Mouse (Mus musculus) embryonic facial prominence, embryonic 10.5 days (tissue): ENCODE measurements at regions not wholly inside any gene's neighbourhood (a gene's known extent, or its start where the extent isn't known, plus 50 kb on each side); places are given as distances from the start of the nearest gene placed in this dataset.
"Not testable (repeated sequence)": the region's sequence is repeated elsewhere in the genome, so short reads cannot be mapped to it uniquely, and the experiment has no call there.

Source experiments
- DNase-seq: peaks from one replicate; pipeline ENCODE4 v3.0.0-alpha.2; 2017; ENCODE audit warnings: low spot score
- H3K27ac ChIP-seq: fragments of 300-500 bp; sonication (generic); replicated peaks from 2 replicates; pipeline ENCODE4 v1.5.1; 2016; ENCODE audit warnings: mild to moderate bottlenecking
- H3K27me3 ChIP-seq: fragments of 300-500 bp; sonication (generic); replicated peaks from 2 replicates; pipeline ENCODE4 v1.6.1; 2016; ENCODE audit warnings: low read depth, mild to moderate bottlenecking; ENCODE audit not compliant: poor library complexity, severe bottlenecking
- H3K36me3 ChIP-seq: fragments of 300-500 bp; sonication (generic); replicated peaks from 2 replicates; pipeline ENCODE4 v1.6.1; 2016; ENCODE audit warnings: mild to moderate bottlenecking, moderate library complexity
- H3K4me1 ChIP-seq: fragments of 300-500 bp; sonication (generic); 2 replicates; pipeline ENCODE4 v1.6.1; 2016
- H3K4me3 ChIP-seq: fragments of 300-500 bp; sonication (generic); 2 replicates; pipeline ENCODE4 v1.5.1; 2016; ENCODE audit warnings: mild to moderate bottlenecking, moderate library complexity
- H3K9me3 ChIP-seq: fragments of 300-500 bp; sonication (generic); 2 replicates; pipeline ENCODE4 v1.6.1; 2016; ENCODE audit warnings: mild to moderate bottlenecking
- WGBS: fragments of 180-500 bp; shearing (Covaris S2); methylation state at CpG from one replicate; pipeline ENCODE4 v1.1.7; 2016; 5-methylcytosine and 5-hydroxymethylcytosine counted together

DNA sequence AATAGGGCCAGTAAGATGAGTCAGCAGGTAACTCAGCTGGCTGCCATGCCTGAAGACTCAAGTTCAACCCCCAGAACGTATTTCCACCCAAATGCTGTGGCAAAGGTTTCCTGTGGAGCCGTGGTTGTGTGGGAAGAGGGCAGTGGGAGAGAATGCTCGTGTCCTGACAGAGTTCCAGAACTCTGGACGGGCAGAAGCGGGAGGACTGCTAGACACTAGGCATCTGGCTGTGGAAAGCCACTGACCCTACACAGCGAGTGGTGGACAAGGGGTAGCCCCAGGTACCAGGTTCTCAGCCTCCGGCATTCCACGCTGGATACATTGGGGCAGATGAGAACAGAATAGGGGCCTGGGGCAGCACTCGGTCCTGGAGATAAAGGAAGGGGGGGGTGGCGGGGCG is 69.6 kb upstream of the Acsl3 start:
- WGBS: 82% methylated on average over 11 of the region's 11 CpGs
- no peak overlapping the region for H3K4me3 ChIP-seq
- no peaks in the 10 kb centered on the region for H3K36me3 ChIP-seq
- DNase-seq: no peak
- H3K4me1 ChIP-seq: peaks cover 10% of the 10 kb centered on the region
- 0 out of 2 replicates have a peak overlapping the region, but pooled peaks have one; percentile 6 for H3K27ac ChIP-seq
- H3K27me3 ChIP-seq: no peaks in the 10 kb centered on the region
- H3K9me3 ChIP-seq: no peaks in the 10 kb centered on the region

- H3K4me1 ChIP-seq, H3K27me3 ChIP-seq, H3K9me3 ChIP-seq, H3K4me3 ChIP-seq, H3K36me3 ChIP-seq: not testable (repeated sequence)
- WGBS: 61% methylated on average over 1 of the region's 1 CpGs
- H3K27ac ChIP-seq: 0 out of 2 replicates have a peak overlapping the region, but pooled peaks have one; percentile 6
- DNase-seq: peak; percentile 18
Observed at GRCm38 (mm10) chr1:78588660-78589059, 69.0 kb upstream of the Acsl3 start.

DNA sequence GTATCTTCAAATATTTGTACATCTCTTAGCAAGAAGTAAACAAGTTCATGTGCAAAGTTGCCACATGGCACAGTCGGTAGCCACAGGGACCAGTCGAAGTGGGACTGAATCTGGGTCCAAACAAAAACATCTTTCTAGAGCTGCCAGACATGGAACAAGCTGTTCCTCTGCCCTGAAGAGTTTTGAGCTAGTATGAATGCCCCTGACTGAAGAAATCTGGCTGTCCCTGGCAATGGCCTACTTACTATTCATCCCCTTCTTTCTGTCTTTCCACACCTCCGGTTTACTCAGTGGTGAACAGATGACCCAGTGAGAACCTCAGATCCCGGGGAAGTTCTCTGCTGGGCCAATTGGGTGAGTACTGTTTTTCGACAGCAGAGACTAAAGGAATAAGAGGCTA is 67.1 kb upstream of the Acsl3 start:
- 87% methylated on average over 5 of the region's 5 CpGs for WGBS
- no peaks in the 10 kb centered on the region for H3K27me3 ChIP-seq
- no peak for DNase-seq
- H3K4me1 ChIP-seq: peaks cover 22% of the 10 kb centered on the region
- no peak overlapping the region for H3K27ac ChIP-seq
- no peaks in the 10 kb centered on the region for H3K9me3 ChIP-seq
- H3K4me3 ChIP-seq: no peak overlapping the region
- H3K36me3 ChIP-seq: no peaks in the 10 kb centered on the region

DNA sequence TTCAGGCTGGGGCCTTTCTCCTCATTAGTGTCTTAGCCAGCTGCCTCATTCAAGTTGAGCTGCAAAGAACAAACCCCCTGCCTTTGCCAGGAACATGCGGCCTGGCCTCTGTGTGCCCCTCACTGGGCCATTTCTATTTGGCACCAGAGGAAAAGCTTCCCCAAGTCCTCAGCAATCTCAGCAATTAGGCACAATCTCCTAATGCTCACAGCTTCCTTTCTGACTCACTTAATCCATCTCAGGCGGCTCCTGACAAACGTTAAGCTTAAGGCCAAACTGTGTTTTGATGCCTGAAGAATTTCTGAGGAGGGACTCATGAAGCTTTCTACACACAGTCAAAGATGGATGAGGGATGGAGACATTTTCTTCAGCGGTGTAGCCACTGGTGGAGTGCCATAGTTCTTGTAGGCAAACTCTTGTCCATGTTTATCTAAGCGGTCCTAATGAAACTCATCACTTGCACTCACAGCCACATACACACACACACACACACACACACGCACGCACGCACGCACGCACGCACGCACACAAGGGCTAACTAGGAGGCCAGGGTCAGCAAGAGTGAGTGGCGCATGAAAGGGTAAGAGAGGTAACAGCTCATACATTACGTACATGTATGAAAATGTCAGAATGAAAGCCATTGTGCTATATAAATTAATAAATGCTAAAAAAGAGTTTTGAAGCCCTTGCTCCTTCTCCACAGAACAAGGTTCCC is 63.5 kb upstream of the Acsl3 start:
- Histone ChIP-seq H3K4me1 (peaks cover 24% of the 10 kb centered on the region), H3K27me3 (no peaks in the 10 kb centered on the region), H3K27ac (no peak overlapping the region; the same call in 1 of the 2 replicates), H3K9me3 (no peaks in the 10 kb centered on the region), H3K4me3 (no peak overlapping the region), H3K36me3 (no peaks in the 10 kb centered on the region)
- DNase-seq: no peak
- 77% methylated on average over 14 of the region's 14 CpGs for WGBS

DNA sequence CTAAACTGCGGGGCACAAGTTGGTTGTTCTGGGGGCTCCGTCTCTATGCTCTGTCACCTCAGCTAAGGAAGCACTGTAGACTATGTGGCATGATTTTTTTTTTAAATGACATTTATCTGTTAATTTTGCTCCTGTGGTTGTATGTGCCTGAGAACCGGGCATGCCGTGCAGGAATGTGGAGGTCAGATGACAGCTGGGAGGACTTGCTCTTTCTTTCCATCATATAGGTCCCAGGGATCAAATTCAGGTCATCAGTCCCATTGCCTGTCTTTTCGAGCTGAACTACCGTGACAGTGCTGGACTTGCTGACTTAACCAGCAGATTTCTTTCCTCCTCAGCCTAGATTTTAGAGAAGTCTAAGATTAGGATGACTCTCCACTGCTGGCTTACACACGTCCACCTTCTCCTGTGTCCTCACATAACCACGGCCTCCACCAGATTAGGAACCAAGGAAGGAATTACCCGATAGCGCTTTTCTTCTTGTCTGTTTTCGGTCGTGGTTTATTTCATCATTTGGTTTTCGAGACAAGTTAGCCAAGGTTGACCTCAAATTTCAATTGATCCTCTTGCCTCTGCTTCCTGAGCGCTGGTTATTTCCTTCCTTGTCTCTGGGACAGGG is 62.0 kb upstream of the Acsl3 start:
- no peaks in the 10 kb centered on the region for H3K9me3 ChIP-seq
- H3K27me3 ChIP-seq: no peaks in the 10 kb centered on the region
- no peak overlapping the region for H3K27ac ChIP-seq
- no peak for DNase-seq
- no peaks in the 10 kb centered on the region for H3K36me3 ChIP-seq
- H3K4me3 ChIP-seq: no peak overlapping the region
- H3K4me1 ChIP-seq: peaks cover 29% of the 10 kb centered on the region
- 74% methylated on average over 14 of the region's 14 CpGs for WGBS

- WGBS: 83% methylated on average over 5 of the region's 5 CpGs
- H3K4me3 ChIP-seq: no peak overlapping the region
- no peaks in the 10 kb centered on the region for H3K9me3 ChIP-seq
- H3K36me3 ChIP-seq: no peaks in the 10 kb centered on the region
- DNase-seq: no peak
- H3K27me3 ChIP-seq: no peaks in the 10 kb centered on the region
- peaks cover 46% of the 10 kb centered on the region for H3K4me1 ChIP-seq
- H3K27ac ChIP-seq: no peak overlapping the region
Observed at GRCm38 (mm10) chr1:78598561-78598960, 59.1 kb upstream of the Acsl3 start.

- H3K27ac ChIP-seq: no peak overlapping the region
- no peaks in the 10 kb centered on the region for H3K27me3 ChIP-seq
- 18% methylated on average over 1 of the region's 1 CpGs for WGBS
- no peak overlapping the region for H3K4me3 ChIP-seq
- no peak for DNase-seq
- H3K9me3 ChIP-seq: no peaks in the 10 kb centered on the region
- H3K36me3 ChIP-seq: no peaks in the 10 kb centered on the region
- H3K4me1 ChIP-seq: peaks cover 33% of the 10 kb centered on the region
Observed at GRCm38 (mm10) chr1:78600666-78601065, 57.0 kb upstream of the Acsl3 start.

DNA sequence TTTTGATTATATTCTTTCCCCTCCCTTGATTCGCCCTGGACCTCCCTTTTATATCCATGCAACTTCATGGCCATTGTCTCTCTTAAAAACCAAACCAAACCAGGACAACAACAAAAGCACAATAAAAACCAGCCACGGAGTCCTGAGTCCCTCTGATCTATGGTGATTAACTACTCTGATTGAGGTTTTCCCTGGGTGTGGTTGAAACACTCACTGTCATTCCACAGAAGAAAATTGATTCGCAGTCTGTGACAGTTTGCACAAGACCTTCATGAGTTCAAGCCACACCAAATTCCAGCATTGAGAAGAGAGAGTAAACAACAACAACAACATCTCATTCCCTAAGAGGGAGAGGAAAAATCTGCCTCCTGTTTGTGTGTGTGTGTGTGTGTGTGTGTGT is 56.1 kb upstream of the Acsl3 start:
- Histone ChIP-seq H3K27ac (peak overlapping the region; percentile 30; the same call in 1 of the 2 replicates), H3K4me3 (no peak overlapping the region), H3K27me3 (no peaks in the 10 kb centered on the region), H3K4me1 (peaks cover 28% of the 10 kb centered on the region), H3K9me3 (no peaks in the 10 kb centered on the region), H3K36me3 (no peaks in the 10 kb centered on the region)
- 29% methylated on average over 3 of the region's 3 CpGs for WGBS
- no peak for DNase-seq

DNA sequence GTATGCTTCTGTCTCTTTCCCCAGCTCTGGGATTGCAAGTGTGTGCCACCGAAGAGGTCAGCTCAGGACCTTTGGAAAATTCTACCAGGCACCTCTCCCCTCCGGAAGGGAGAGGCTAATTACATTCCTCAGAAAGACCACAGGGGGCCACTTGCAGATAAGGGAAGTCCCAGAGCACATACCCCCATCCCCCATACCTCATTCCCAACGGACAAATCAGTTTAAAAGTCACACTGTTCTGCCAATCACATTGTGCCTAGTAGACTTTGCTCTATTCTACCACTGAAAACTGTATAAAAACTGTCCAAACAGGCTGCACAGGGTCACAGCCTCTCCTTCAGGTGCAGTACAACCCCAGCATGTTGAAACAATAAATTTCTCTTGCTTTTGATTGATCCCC is 55.6 kb upstream of the Acsl3 start:
- Histone ChIP-seq H3K9me3 (no peaks in the 10 kb centered on the region), H3K27ac (peak overlapping the region; percentile 30), H3K27me3 (no peaks in the 10 kb centered on the region), H3K4me1 (peaks cover 28% of the 10 kb centered on the region), H3K36me3 (no peaks in the 10 kb centered on the region), H3K4me3 (no peak overlapping the region)
- DNase-seq: no peak
- WGBS: 6% methylated on average over 3 of the region's 3 CpGs

- WGBS: 93% methylated on average over 3 of the region's 3 CpGs
- no peak for DNase-seq
- Histone ChIP-seq H3K36me3 (no peaks in the 10 kb centered on the region), H3K9me3 (no peaks in the 10 kb centered on the region), H3K4me1 (peaks cover 28% of the 10 kb centered on the region), H3K27me3 (no peaks in the 10 kb centered on the region), H3K27ac (no peak overlapping the region), H3K4me3 (no peak overlapping the region)
Observed at GRCm38 (mm10) chr1:78602885-78603284, 54.7 kb upstream of the Acsl3 start.

DNA sequence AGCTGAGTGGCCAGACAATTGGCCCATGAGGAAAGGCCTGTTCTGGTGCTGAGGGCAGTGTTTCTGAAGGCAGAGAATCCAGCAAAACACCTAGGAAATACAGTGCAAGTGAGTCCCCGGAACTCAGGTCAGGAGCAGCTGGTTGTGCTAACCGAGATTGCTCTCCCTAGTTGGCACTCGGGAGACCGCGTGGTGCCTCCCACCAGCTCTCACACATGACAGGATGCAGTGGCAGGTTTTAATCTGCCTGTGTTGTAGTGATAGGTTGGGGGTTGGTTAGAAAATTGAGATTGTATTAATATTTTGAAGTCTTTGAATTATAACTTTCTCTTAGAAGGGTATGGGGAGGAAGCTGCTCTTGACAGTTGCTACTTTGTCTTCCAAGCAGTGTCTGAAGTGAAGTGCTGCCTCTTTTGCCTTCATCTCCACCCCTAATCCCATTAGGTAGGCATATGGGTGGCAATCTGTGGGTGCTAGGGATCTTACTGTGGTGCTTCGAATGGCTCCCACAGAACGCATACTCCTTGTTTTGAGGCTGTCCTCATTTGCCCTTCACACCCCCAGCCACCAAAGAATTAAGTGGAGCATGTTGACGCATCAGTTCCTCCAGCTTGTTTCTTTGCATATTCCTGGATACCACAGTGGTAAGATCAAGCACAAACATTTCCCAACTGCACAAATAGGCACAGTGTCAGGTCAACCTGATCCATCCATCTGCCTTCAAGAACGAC is 52.6 kb upstream of the Acsl3 start:
- no peaks in the 10 kb centered on the region for H3K9me3 ChIP-seq
- no peak overlapping the region for H3K27ac ChIP-seq
- peaks cover 29% of the 10 kb centered on the region for H3K4me1 ChIP-seq
- no peaks in the 10 kb centered on the region for H3K27me3 ChIP-seq
- DNase-seq: no peak
- no peaks in the 10 kb centered on the region for H3K36me3 ChIP-seq
- H3K4me3 ChIP-seq: no peak overlapping the region
- 88% methylated on average over 9 of the region's 9 CpGs for WGBS
